Mouse (Mus musculus): ENCODE results near the gene Tatdn2.
"Not testable (repeated sequence)": the region's sequence is repeated elsewhere in the genome, so short reads cannot be mapped to it uniquely, and the experiment has no call there.

Tatdn2 gene

GRCm38 (mm10) chr6:113672989-113673388 lies 23.9 kb upstream of the Tatdn2 start:
- DNase-seq, result no peak

GRCm38 (mm10) chr6:113675234-113675633 lies 21.6 kb upstream of the Tatdn2 start:
- no peak for DNase-seq

GRCm38 (mm10) chr6:113675991-113676390 lies 20.9 kb upstream of the Tatdn2 start:
- DNase-seq, result no peak

GRCm38 (mm10) chr6:113677070-113677734 lies 19.6 kb upstream of the Tatdn2 start:
- DNase-seq, result no peak

GRCm38 (mm10) chr6:113678246-113679012 lies 18.4 kb upstream of the Tatdn2 start:
- no peak for DNase-seq

- no peak for DNase-seq
These were observed 16.8 kb upstream of the Tatdn2 start for GRCm38 (mm10) chr6:113679993-113680566.

- peak; percentile 47 for DNase-seq
These were observed 15.6 kb upstream of the Tatdn2 start for GRCm38 (mm10) chr6:113681271-113681670.

- no peak for DNase-seq
These were observed 13.6 kb upstream of the Tatdn2 start for GRCm38 (mm10) chr6:113683081-113683825.

GRCm38 (mm10) chr6:113686551-113687125 lies 10.2 kb upstream of the Tatdn2 start:
- no peak for DNase-seq

GRCm38 (mm10) chr6:113690008-113690399 lies 6.8 kb upstream of the Tatdn2 start:
- DNase-seq, result no peak

- DNase-seq, result no peak
These were observed 6.3 kb upstream of the Tatdn2 start for GRCm38 (mm10) chr6:113690400-113691083.

- no peak for DNase-seq
These were observed 5.8 kb upstream of the Tatdn2 start for GRCm38 (mm10) chr6:113691084-113691462.

- DNase-seq, result no peak
These were observed 4.2 kb upstream of the Tatdn2 start for GRCm38 (mm10) chr6:113692661-113693133.

- no peak for DNase-seq
These were observed 3.5 kb upstream of the Tatdn2 start for GRCm38 (mm10) chr6:113693377-113693776.

GRCm38 (mm10) chr6:113695203-113695602 lies 1.6 kb upstream of the Tatdn2 start:
- DNase-seq, result no peak

- no peak for DNase-seq
These were observed 989 bp upstream of the Tatdn2 start for GRCm38 (mm10) chr6:113695766-113696355.

- DNase-seq, result peak; percentile 19
These were observed 664 bp downstream of the Tatdn2 start for GRCm38 (mm10) chr6:113697222-113698205.

- DNase-seq, result no peak
These were observed 15.9 kb downstream of the Tatdn2 start for GRCm38 (mm10) chr6:113712718-113713117.

GRCm38 (mm10) chr6:113713389-113713788 lies 16.5 kb downstream of the Tatdn2 start:
- not testable (repeated sequence) for DNase-seq

- DNase-seq, result no peak
These were observed 17.4 kb downstream of the Tatdn2 start for GRCm38 (mm10) chr6:113714276-113714675.

Data from right cerebral cortex, postnatal 25 days (tissue).